ENCODE assay signal across 25 mouse cellular contexts in the genomic region with DNA sequence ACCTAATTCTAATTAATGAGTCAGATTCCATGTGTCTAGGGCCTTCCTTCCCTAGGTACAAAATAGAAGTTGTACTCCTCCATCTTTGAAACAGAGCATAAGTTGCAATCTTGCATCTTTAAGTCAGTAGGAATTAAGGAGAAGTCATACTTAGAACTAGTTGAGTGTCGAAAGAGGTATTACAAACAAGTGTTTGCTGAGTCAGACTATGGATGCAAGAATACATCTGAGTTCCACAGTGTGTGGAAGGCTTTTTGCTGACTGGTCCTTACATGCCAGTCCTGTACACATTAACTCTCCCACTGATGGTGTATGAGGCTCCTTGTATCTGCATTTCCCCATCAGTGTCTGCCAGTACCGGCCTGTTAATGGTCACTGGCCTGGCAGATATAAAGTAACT. TPM values are rescaled to one million over a fixed set of nuclear protein-coding genes. Genes with fewer than 3 reads are reported as not detected.
"Had no signal": no experiment of that assay in that cellular context is flagged by ENCODE, and none has a peak within 500 bp of the region (broad histone marks: within the 10 kb centered on the region; RNA-seq: fewer than 3 reads in every experiment).

No protein-coding gene starts in this region.

- H3K27me3 ChIP-seq: midbrain, embryonic 12.5 days; midbrain, embryonic 15.5 days; neural tube, embryonic 12.5 days; neural tube, embryonic 15.5 days; stomach, embryonic 15.5 days had no signal

- H3K36me3 ChIP-seq: midbrain, embryonic 12.5 days; midbrain, embryonic 15.5 days; neural tube, embryonic 12.5 days; neural tube, embryonic 15.5 days; stomach, embryonic 15.5 days had no signal

- DNase-seq: kidney, adult 2 months; kidney, postnatal 25 days; layer of hippocampus, adult 9-11 months; layer of hippocampus, postnatal 36 days; lung, embryonic 14.5 days; lung, postnatal 14 days; retina, postnatal 1 day; right cerebral cortex, postnatal 25 days; spleen, adult 18-20 months; thymus, postnatal 36 days had no signal

- ATAC-seq: intestine, postnatal 0 days; midbrain, embryonic 15.5 days had no signal

- H3K27ac ChIP-seq: kidney, postnatal 0 days; layer of hippocampus, adult 2 months; left cerebral cortex, adult 2 months; midbrain, embryonic 12.5 days; midbrain, embryonic 15.5 days; neural tube, embryonic 12.5 days; neural tube, embryonic 15.5 days; stomach, embryonic 15.5 days had no signal

- H3K4me1 ChIP-seq: midbrain, embryonic 12.5 days; midbrain, embryonic 15.5 days; neural tube, embryonic 12.5 days; neural tube, embryonic 15.5 days; stomach, embryonic 15.5 days had no signal

- H3K9ac ChIP-seq: lung, embryonic 14.5 days; midbrain, embryonic 12.5 days; midbrain, embryonic 15.5 days; neural tube, embryonic 12.5 days; neural tube, embryonic 15.5 days; stomach, embryonic 15.5 days had no signal

- H3K9me3 ChIP-seq: midbrain, embryonic 15.5 days; neural tube, embryonic 12.5 days; neural tube, embryonic 15.5 days; stomach, embryonic 15.5 days had no signal

- H3K4me3 ChIP-seq: layer of hippocampus, adult 2 months; left cerebral cortex, adult 2 months; midbrain, embryonic 12.5 days; midbrain, embryonic 15.5 days; neural tube, embryonic 12.5 days; neural tube, embryonic 15.5 days; stomach, embryonic 15.5 days had no signal

- H3K4me2 ChIP-seq: lung, embryonic 14.5 days; midbrain, embryonic 12.5 days; midbrain, embryonic 15.5 days; neural tube, embryonic 12.5 days; neural tube, embryonic 15.5 days; stomach, embryonic 15.5 days had no signal

RNA-seq across cellular contexts. Expression of gene Pon1, which starts 14.1 kb away (rescaled TPM):
- total RNA-seq: layer of hippocampus, adult 2 months; layer of hippocampus, postnatal 36 days; left cerebral cortex, adult 2 months; left cerebral cortex, postnatal 10 days; left cerebral cortex, postnatal 36 days had no signal
- polyA plus RNA-seq: intestine, postnatal 0 days; kidney, embryonic 14.5 days; limb, embryonic 11.5 days; limb, embryonic 14.5 days; lung, embryonic 14.5 days; midbrain, embryonic 12.5 days; neural tube, embryonic 12.5 days; neural tube, embryonic 15.5 days; thymus, postnatal 0 days had no signal
